Mouse (Mus musculus) ES-E14 (cell line): Measurements from ENCODE around the gene Cacna1d. TPM values are rescaled to one million over a fixed set of nuclear protein-coding genes. Genes with fewer than 3 reads are reported as not detected.

Source experiments
- DNase-seq: peaks from one replicate; pipeline ENCODE4 v3.0.0-alpha.2; 2013; ENCODE audit warnings: low read depth, low spot score
- H3K27ac ChIP-seq: 2 replicates; pipeline ENCODE4 v1.5.1; 2012; ENCODE audit warnings: low read depth, mild to moderate bottlenecking, low read length, moderate library complexity, mixed read lengths; ENCODE audit not compliant: poor library complexity, insufficient read depth, severe bottlenecking
- H3K36me3 ChIP-seq: 2 replicates; pipeline ENCODE4 v1.6.1; 2012; ENCODE audit warnings: mild to moderate bottlenecking, low read length, moderate library complexity, mixed read lengths; ENCODE audit not compliant: control insufficient read depth, poor library complexity, insufficient read depth, severe bottlenecking
- H3K4me1 ChIP-seq, 2 experiments: fragments of 150-350 bp in 1 of 2; sonication (generic) in 1 of 2; 2 replicates each; pipeline ENCODE4 v1.6.1; 2012; ENCODE audit warnings: low read length in 2 of 2, mild to moderate bottlenecking in 1 of 2, mixed read lengths in 1 of 2; ENCODE audit not compliant: control insufficient read depth in 2 of 2, insufficient read depth in 2 of 2, poor library complexity in 1 of 2
- H3K4me3 ChIP-seq, 2 experiments: fragments of 150-350 bp in 1 of 2; sonication (generic) in 1 of 2; 2 replicates each; pipeline ENCODE4 v1.5.1; 2012; ENCODE audit warnings: low read length in 2 of 2, low read depth in 1 of 2, mild to moderate bottlenecking in 1 of 2, mixed read lengths in 1 of 2; ENCODE audit not compliant: insufficient read depth in 1 of 2, poor library complexity in 1 of 2, severe bottlenecking in 1 of 2
- H3K9ac ChIP-seq: 2 replicates; pipeline ENCODE4 v1.6.1; 2012; ENCODE audit warnings: low read depth, mild to moderate bottlenecking, low read length, mixed read lengths; ENCODE audit not compliant: poor library complexity, insufficient read depth, severe bottlenecking
- H3K9me3 ChIP-seq: fragments of 150-350 bp; sonication (generic); 2 replicates; pipeline ENCODE4 v1.6.1; 2012; ENCODE audit warnings: low read depth, mild to moderate bottlenecking, low read length; ENCODE audit not compliant: control insufficient read depth, insufficient read depth
- CHD2 ChIP-seq: IDR thresholded peaks from 2 replicates; pipeline ENCODE4 v1.6.1; 2014; ENCODE audit warnings: mild to moderate bottlenecking, low read depth, low read length, inconsistent platforms
- HCFC1 ChIP-seq: IDR thresholded peaks from 2 replicates; pipeline ENCODE4 v1.6.1; 2012; ENCODE audit warnings: low read length, inconsistent platforms, borderline replicate concordance; ENCODE audit not compliant: insufficient read depth
- MAFK ChIP-seq: IDR thresholded peaks from 2 replicates; pipeline ENCODE4 v1.6.1; 2014; ENCODE audit warnings: mild to moderate bottlenecking, low read depth, low read length, inconsistent platforms; ENCODE audit not compliant: insufficient read depth
- ZC3H11A ChIP-seq: IDR thresholded peaks from 2 replicates; pipeline ENCODE4 v1.6.1; 2012; ENCODE audit warnings: low read depth, mild to moderate bottlenecking, inconsistent platforms, low read length, borderline replicate concordance
- ZNF384 ChIP-seq: IDR thresholded peaks from 2 replicates; pipeline ENCODE4 v1.6.1; 2012; ENCODE audit warnings: low read depth, low read length, inconsistent platforms
- in situ Hi-C, 2 experiments: fragments of 600-800 bp; cut with MboI; formaldehyde crosslinking; loops; one replicate each; pipeline ENCODE4 v1.15.1; 2025; ENCODE audit warnings: low sequenced_read_pairs in 2 of 2, inconsistent platforms in 1 of 2; ENCODE audit not compliant: unreplicated experiment in 2 of 2
- total RNA-seq: library from RNA; depleted of rRNA; stranded (reverse); fragments of 300-350 nt; gene quantifications from 2 replicates; pipeline ENCODE4 v1.2.3, GENCODE M21; 2012

Gene Cacna1d
- total RNA-seq, 1 experiment, result 0.36 TPM

- no peak overlapping the region for H3K4me3 ChIP-seq
Observed at GRCm38 (mm10) chr14:30284022-30284421, 207.2 kb downstream of the Cacna1d start.

GRCm38 (mm10) chr14:30275572-30275971 lies 215.7 kb downstream of the Cacna1d start:
- no peak for TF ChIP-seq ZC3H11A
- no peak for TF ChIP-seq HCFC1
- no peak overlapping the region for H3K9ac ChIP-seq
- in situ Hi-C loops, result no loop called here
- H3K36me3 ChIP-seq, result no peaks in the 10 kb centered on the region
- H3K27ac ChIP-seq, result no peak overlapping the region
- H3K4me1 ChIP-seq, result no peaks in the 10 kb centered on the region
- DNase-seq, result no peak
- no peaks in the 10 kb centered on the region for H3K9me3 ChIP-seq
- H3K4me3 ChIP-seq, result no peak overlapping the region

More at GRCm38 (mm10) chr14:30284022-30284421, 207.2 kb downstream of the Cacna1d start:
- H3K36me3 ChIP-seq, result no peaks in the 10 kb centered on the region
- TF ChIP-seq CHD2 (no peak), ZNF384 (no peak), ZC3H11A (no peak), HCFC1 (no peak), MAFK (no peak)
- no peaks in the 10 kb centered on the region for H3K4me1 ChIP-seq
- no peak for DNase-seq
- H3K9me3 ChIP-seq, result no peaks in the 10 kb centered on the region
- in situ Hi-C loops, result no loop called here
- no peak overlapping the region for H3K9ac ChIP-seq
- no peak overlapping the region for H3K27ac ChIP-seq

GRCm38 (mm10) chr14:30272976-30273375 lies 218.3 kb downstream of the Cacna1d start:
- Histone ChIP-seq H3K9me3 (no peaks in the 10 kb centered on the region), H3K4me1 (no peaks in the 10 kb centered on the region), H3K36me3 (no peaks in the 10 kb centered on the region), H3K9ac (no peak overlapping the region), H3K27ac (no peak overlapping the region), H3K4me3 (no peak overlapping the region)
- in situ Hi-C loops, result no loop called here
- DNase-seq, result no peak
- TF ChIP-seq ZNF384 (no peak), HCFC1 (no peak), CHD2 (no peak), MAFK (no peak), ZC3H11A (no peak)

- H3K27ac ChIP-seq, result no peak overlapping the region
- H3K4me1 ChIP-seq, result no peaks in the 10 kb centered on the region
- no peak overlapping the region for H3K4me3 ChIP-seq
- DNase-seq, result no peak
- in situ Hi-C loops, result no loop called here
- no peaks in the 10 kb centered on the region for H3K9me3 ChIP-seq
- TF ChIP-seq HCFC1, result no peak
- TF ChIP-seq ZC3H11A, result no peak
- no peak for TF ChIP-seq MAFK
- no peak for TF ChIP-seq CHD2
- no peak for TF ChIP-seq ZNF384
- H3K36me3 ChIP-seq, result no peaks in the 10 kb centered on the region
- no peak overlapping the region for H3K9ac ChIP-seq
Observed at GRCm38 (mm10) chr14:30272523-30272922, 218.7 kb downstream of the Cacna1d start.

- no peak for DNase-seq
- in situ Hi-C loops, result no loop called here
- H3K4me1 ChIP-seq, result no peaks in the 10 kb centered on the region
- H3K9me3 ChIP-seq, result no peaks in the 10 kb centered on the region
- no peaks in the 10 kb centered on the region for H3K36me3 ChIP-seq
- no peak overlapping the region for H3K4me3 ChIP-seq
- H3K9ac ChIP-seq, result no peak overlapping the region
- TF ChIP-seq CHD2 (no peak), HCFC1 (no peak)
- no peak overlapping the region for H3K27ac ChIP-seq
Observed at GRCm38 (mm10) chr14:30271856-30272255, 219.4 kb downstream of the Cacna1d start.
